Mouse (Mus musculus): ENCODE results near the gene Ykt6.

Ykt6 gene

GRCm38 (mm10) chr11:5948546-5949250 is 6.8 kb upstream of the Ykt6 start:
- DNase-seq (ENCODE audit: low spot score in 2 of 2), result no peak

- peak in 1 of 2 experiments; percentile 43 for DNase-seq (ENCODE audit: low spot score in 2 of 2)
These were observed 5.7 kb upstream of the Ykt6 start, which contains the start of gene Gck for GRCm38 (mm10) chr11:5949586-5950352. TSS of gene Gck (minus strand) at chr11:5950081.

GRCm38 (mm10) chr11:5952501-5952900 is 3.0 kb upstream of the Ykt6 start:
- DNase-seq (ENCODE audit: low spot score in 2 of 2), result no peak

GRCm38 (mm10) chr11:5953130-5953765 is 2.2 kb upstream of the Ykt6 start:
- DNase-seq (ENCODE audit: low spot score in 2 of 2), result no peak

- DNase-seq (ENCODE audit: low spot score in 2 of 2), result no peak
These were observed 1.1 kb upstream of the Ykt6 start for GRCm38 (mm10) chr11:5954435-5954834.

- DNase-seq (ENCODE audit: low spot score in 2 of 2), result peak; percentile 56 to 70
These were observed 458 bp upstream of the Ykt6 start for GRCm38 (mm10) chr11:5954965-5955504.

- DNase-seq (ENCODE audit: low spot score in 2 of 2), result peak in 1 of 2 experiments; percentile 78
These were observed 4.6 kb downstream of the Ykt6 start for GRCm38 (mm10) chr11:5960051-5960450.

- no peak for DNase-seq (ENCODE audit: low spot score in 2 of 2)
These were observed 10.4 kb downstream of the Ykt6 start for GRCm38 (mm10) chr11:5965865-5966264.

- no peak for DNase-seq (ENCODE audit: low spot score in 2 of 2)
These were observed 11.3 kb downstream of the Ykt6 start for GRCm38 (mm10) chr11:5966751-5967150.

GRCm38 (mm10) chr11:5968223-5968622 is 12.7 kb downstream of the Ykt6 start:
- DNase-seq (ENCODE audit: low spot score in 2 of 2), result no peak

- no peak for DNase-seq (ENCODE audit: low spot score in 2 of 2)
These were observed 15.7 kb downstream of the Ykt6 start for GRCm38 (mm10) chr11:5971202-5971601.

- no peak for DNase-seq (ENCODE audit: low spot score in 2 of 2)
These were observed 17.7 kb downstream of the Ykt6 start for GRCm38 (mm10) chr11:5973151-5973550.

- no peak for DNase-seq (ENCODE audit: low spot score in 2 of 2)
These were observed 18.6 kb downstream of the Ykt6 start for GRCm38 (mm10) chr11:5974053-5974452.

GRCm38 (mm10) chr11:5975068-5975467 is 19.6 kb downstream of the Ykt6 start:
- no peak for DNase-seq (ENCODE audit: low spot score in 2 of 2)

- no peak for DNase-seq (ENCODE audit: low spot score in 2 of 2)
These were observed 20.6 kb downstream of the Ykt6 start for GRCm38 (mm10) chr11:5976106-5976505.

- DNase-seq (ENCODE audit: low spot score in 2 of 2), result no peak
These were observed 23.6 kb downstream of the Ykt6 start for GRCm38 (mm10) chr11:5979088-5979487.

GRCm38 (mm10) chr11:5980108-5980507 is 24.6 kb downstream of the Ykt6 start:
- DNase-seq (ENCODE audit: low spot score in 2 of 2), result no peak

GRCm38 (mm10) chr11:5980561-5980960 is 25.1 kb downstream of the Ykt6 start:
- DNase-seq (ENCODE audit: low spot score in 2 of 2), result no peak

GRCm38 (mm10) chr11:5981323-5981722 is 25.8 kb downstream of the Ykt6 start:
- DNase-seq (ENCODE audit: low spot score in 2 of 2), result no peak

GRCm38 (mm10) chr11:5983629-5984028 is 28.1 kb downstream of the Ykt6 start:
- DNase-seq (ENCODE audit: low spot score in 2 of 2), result no peak

- DNase-seq (ENCODE audit: low spot score in 2 of 2), result no peak
These were observed 32.6 kb downstream of the Ykt6 start for GRCm38 (mm10) chr11:5988126-5988525.

GRCm38 (mm10) chr11:5989954-5990593 is 34.6 kb downstream of the Ykt6 start:
- no peak for DNase-seq (ENCODE audit: low spot score in 2 of 2)
